Mouse (Mus musculus): ENCODE results near the gene Isl1. TPM values are rescaled to one million over a fixed set of nuclear protein-coding genes. Genes with fewer than 3 reads are reported as not detected.

The Isl1 gene
- polyA plus RNA-seq, 1 experiment from 2014 or later = 15.8 TPM

DNA sequence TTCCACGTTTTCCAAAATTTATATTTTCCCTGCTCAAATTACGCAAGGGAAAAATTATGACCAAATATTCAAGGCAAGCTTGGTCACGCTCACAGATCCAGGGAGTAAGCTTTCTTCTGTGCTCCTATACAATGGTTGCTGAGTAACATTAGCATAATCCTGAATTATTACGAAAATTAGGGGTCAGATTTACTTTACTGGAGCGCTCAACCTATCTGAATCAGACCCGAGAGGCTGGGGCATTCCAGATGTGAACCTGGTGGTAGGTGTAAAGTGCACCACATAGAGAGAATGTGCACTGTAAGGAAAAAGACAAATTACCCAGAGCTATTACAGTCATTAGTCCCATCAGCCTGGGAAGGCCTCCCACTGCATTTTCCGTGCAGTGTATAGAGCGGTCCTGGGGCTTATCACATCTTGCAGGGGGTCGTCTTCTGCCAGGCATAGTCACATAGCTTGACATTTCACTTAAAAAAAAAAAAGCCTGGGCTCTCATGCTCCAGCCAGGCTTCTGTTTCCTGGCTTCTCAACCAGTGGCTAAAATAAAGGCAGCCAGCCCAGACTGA, 30.2 kb downstream of the Isl1 start:
- Histone ChIP-seq H3K27ac (replicated peaks; ENCODE audit: low read depth, low read length) (no peak overlapping the region), H3K4me3 (ENCODE audit: low read depth, low read length) (no peak overlapping the region), H3K9me3 (ENCODE audit: control insufficient read depth, low read length) (no peaks in the 10 kb centered on the region), H3K4me2 (ENCODE audit: low read depth, severe bottlenecking) (no peak overlapping the region), H3K36me3 (ENCODE audit: control insufficient read depth, insufficient read depth, low read length) (no peaks in the 10 kb centered on the region), H3K27me3 (ENCODE audit: control insufficient read depth, insufficient read depth, low read length) (no peaks in the 10 kb centered on the region), H3K4me1 (ENCODE audit: control insufficient read depth, insufficient read depth, low read length) (no peaks in the 10 kb centered on the region), H3K9ac (ENCODE audit: low read length) (no peak overlapping the region)
- ATAC-seq (ENCODE audit: insufficient number of reproducible peaks, low FRiP score, low TSS enrichment, low read depth) (no peak), DNase-seq (ENCODE audit: low spot score) (no peak)
- WGBS = 56% methylated on average over 9 of the region's 9 CpGs

All from limb, embryonic 11.5 days (tissue).